Mouse (Mus musculus): ENCODE measurements around the gene Ddo.

Gene Ddo

GRCm38 (mm10) chr10:40716713-40717112 lies 86.9 kb downstream of the Ddo start:
- no peak for DNase-seq (ENCODE audit: low spot score)

- no peak for DNase-seq (ENCODE audit: low spot score)
Observed at GRCm38 (mm10) chr10:40718362-40718761, 88.6 kb downstream of the Ddo start.

DNA sequence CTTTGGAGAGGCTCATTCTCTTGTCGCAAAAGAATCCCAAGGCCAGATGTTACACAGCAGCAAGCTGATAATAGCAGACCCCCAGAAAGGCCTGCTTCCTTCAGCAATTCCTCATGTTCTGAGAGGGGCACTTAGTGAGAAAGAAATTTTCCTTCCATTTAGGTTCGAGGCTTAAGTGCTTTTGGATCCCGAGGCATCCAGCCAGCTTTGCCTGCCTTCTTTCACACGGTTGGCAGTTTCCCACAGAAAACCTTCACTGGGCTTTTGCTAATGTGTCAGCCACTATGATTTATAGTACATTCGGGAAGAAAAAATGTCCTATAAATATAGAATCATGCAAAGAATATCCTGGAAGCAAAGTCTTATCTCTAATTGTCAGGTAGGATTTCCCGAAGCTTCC lies 89.3 kb downstream of the Ddo start:
- no peak for DNase-seq (ENCODE audit: low spot score)

DNA sequence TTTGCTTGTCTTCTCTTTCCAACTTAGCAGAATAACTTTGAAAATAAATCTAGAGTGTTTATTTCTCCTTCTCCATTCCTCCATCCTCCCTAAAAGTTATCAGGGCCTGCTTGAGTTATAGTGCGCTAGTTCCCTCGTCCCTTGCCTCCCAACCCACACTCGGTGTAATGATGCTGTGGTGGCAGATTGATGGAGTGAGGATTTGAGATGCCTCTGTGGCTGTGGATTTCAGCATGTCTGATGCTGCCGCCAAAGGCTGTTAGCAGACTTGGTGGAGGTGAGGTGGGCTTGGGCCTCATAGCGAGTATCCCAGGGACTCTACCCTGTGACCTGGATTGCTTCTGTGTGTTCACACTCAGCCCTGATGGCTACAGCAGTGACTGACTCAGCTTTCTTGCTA lies 91.1 kb downstream of the Ddo start:
- DNase-seq (ENCODE audit: low spot score), result no peak

- no peak for DNase-seq (ENCODE audit: low spot score)
Observed at GRCm38 (mm10) chr10:40724342-40724741, 94.5 kb downstream of the Ddo start.

DNA sequence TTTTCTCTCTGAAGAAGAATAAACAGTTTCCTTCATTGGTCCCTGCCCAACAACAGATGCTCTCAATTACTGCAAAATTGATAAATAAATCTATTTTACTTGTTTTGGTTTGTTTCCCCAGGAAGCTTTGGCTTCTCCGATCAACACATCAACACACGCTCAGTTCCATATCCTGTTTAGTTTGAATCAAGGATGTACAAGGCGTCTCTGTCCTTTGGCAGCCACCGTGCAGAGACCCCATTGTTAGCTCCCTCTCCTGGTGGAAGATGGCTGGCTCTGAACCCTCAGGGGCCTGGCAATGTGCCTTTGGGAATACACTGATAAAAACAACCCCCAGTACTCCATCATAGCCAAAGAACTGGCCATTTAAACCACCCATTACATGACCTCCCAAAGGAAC lies 95.3 kb downstream of the Ddo start:
- no peak for DNase-seq (ENCODE audit: low spot score)

DNA sequence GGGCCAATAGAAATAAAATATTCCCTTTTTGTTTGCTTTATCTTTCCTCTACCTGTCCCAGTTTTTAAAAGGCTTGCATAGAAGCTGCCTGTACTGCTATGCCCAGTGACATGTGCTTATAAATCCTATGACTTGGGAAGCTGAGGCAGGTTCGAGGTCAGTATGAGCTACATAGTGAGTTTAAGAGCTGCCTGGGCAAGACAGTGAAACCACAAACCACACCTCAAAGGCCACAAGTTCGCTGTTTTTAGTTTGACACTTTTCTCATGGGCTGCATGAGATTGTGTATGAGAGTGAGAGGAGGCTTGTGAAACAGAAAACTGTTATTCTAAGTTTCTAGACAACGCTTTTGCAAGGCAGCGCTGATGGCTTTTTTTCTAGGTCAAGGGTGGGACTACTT lies 95.7 kb downstream of the Ddo start:
- no peak for DNase-seq (ENCODE audit: low spot score)

DNA sequence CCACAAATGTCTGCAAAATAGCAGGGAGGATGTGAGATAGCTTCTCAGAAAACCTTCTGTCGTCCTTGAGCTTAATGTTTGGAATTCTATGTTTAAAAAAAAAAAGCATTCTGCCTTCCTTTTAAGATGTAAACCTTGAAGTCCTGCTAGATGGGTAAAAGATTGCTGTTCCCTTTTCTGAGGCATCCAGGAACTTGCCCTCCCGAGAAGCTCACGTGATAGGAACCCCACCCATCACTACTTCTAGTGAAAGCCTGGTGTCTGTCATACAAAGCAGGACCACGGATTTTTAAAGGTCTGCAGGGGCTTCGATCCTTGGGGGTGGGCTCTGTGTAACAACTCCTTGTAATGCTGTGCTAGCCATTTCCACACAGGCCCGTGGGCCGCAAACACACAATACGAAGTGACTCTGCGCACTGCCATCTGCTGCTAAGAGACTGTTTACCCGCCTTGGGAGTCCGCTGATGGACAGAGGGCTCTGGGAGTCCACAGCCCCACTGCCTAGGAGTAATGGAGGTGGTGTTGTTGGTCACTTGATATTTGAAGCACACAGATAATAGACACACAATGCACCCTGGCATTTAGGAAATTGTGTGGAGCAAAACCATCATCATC lies 96.6 kb downstream of the Ddo start:
- DNase-seq (ENCODE audit: low spot score), result no peak

DNA sequence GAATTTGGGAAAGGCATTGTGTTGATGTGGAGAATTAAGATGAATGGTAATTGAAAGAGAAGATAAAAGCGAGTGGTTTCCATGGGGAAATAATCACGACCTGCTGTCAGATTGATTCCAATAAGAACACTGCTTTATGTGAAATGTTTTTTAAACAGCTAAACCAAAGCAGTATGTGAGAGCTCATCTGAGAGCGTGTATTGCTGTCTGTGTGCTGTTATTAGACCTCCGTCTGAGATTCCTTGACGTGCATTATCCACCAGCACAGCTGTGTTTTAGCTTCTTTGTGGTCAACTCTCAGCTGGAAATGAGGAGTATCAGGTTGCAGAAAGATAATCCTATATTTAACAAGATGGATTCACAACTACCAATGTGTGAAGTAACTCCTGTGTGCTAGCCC lies 97.2 kb downstream of the Ddo start:
- no peak for DNase-seq (ENCODE audit: low spot score)

- DNase-seq (ENCODE audit: low spot score), result no peak
Observed at GRCm38 (mm10) chr10:40730200-40730599, 100.4 kb downstream of the Ddo start.
